Mouse (Mus musculus) heart, adult 2 months (tissue): Measurements from ENCODE around the gene AC161166.1.

Experiments used
- CTCF ChIP-seq: fragments of 200-600 bp; IDR thresholded peaks from 2 replicates; pipeline ENCODE4 v1.8.1; 2022; ENCODE audit warnings: antibody characterized with exemption, mild to moderate bottlenecking, moderate library complexity
- POLR2A ChIP-seq: fragments of 200-500 bp; IDR thresholded peaks from 2 replicates; pipeline ENCODE4 v1.6.1; 2011; ENCODE audit warnings: mild to moderate bottlenecking, low read depth, low read length, control low read depth; ENCODE audit not compliant: insufficient read depth

DNA sequence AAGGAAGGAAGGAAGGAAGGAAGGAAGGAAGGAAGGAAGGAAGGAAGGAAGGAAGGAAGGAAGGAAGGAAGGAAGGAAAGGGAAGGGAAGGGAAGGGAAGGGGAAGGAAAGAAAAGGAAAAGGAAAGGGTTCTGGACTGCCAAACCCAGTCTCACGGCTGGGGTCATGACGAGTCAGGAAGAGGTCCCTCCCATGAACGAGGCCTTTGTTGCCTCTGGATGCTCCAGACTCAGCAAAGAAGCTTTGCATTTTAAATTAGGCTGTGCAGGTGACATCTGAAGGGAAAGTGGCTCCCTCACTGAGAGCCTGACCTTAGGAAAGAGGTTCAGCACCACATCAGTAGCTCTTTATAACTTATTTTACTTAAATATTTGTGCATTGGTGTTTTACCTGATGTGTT is 6.9 kb upstream of the AC161166.1 start:
- no peak for TF ChIP-seq CTCF
- TF ChIP-seq POLR2A: no peak
